Mouse (Mus musculus): ENCODE data around the gene Gm15013.
"Not testable (repeated sequence)": the region's sequence is repeated elsewhere in the genome, so short reads cannot be mapped to it uniquely, and the experiment has no call there.

Gm15013 gene

GRCm38 (mm10) chrX:139714381-139714780, at the start of gene Gm15013:
Gene Gm15013 (minus strand): TSS chrX:139714481.
- DNase-seq (ENCODE audit: low read depth) = no peak

- peak; percentile 71 for DNase-seq (ENCODE audit: low read depth)
These were observed 48.3 kb upstream of the Gm15013 start for GRCm38 (mm10) chrX:139762546-139762945.

- not testable (repeated sequence) for DNase-seq (ENCODE audit: low read depth)
These were observed 44.4 kb upstream of the Gm15013 start for GRCm38 (mm10) chrX:139758634-139759033.

- peak; percentile 67 for DNase-seq (ENCODE audit: low read depth)
These were observed 37.6 kb upstream of the Gm15013 start for GRCm38 (mm10) chrX:139751855-139752254.

- peak; percentile 1 for DNase-seq (ENCODE audit: low read depth)
These were observed 22.8 kb upstream of the Gm15013 start for GRCm38 (mm10) chrX:139737066-139737465.

GRCm38 (mm10) chrX:139730541-139730940, 16.3 kb upstream of the Gm15013 start:
- peak; percentile 2 for DNase-seq (ENCODE audit: low read depth)

GRCm38 (mm10) chrX:139722350-139722749, 8.1 kb upstream of the Gm15013 start:
- DNase-seq (ENCODE audit: low read depth) = no peak

GRCm38 (mm10) chrX:139684775-139685695, 29.2 kb downstream of the Gm15013 start, which contains the start of gene Tbc1d8b:
Gene Tbc1d8b (plus strand): TSS chrX:139684996.
- DNase-seq (ENCODE audit: low read depth) = peak; percentile 93

GRCm38 (mm10) chrX:139684410-139684774, 29.9 kb downstream of the Gm15013 start:
- DNase-seq (ENCODE audit: low read depth) = no peak

GRCm38 (mm10) chrX:139665829-139666228, 48.5 kb downstream of the Gm15013 start:
- DNase-seq (ENCODE audit: low read depth) = peak; percentile 49

Measured in 416B (cell line).